Mouse (Mus musculus) adipocyte (in vitro differentiated cells): ENCODE measurements at regions not wholly inside any gene's neighbourhood (a gene's known extent, or its start where the extent isn't known, plus 50 kb on each side); places are given as distances from the start of the nearest gene placed in this dataset.

Source experiments
- DNase-seq: peaks from one replicate; pipeline ENCODE4 v3.0.0-alpha.2; 2016; ENCODE audit warnings: low spot score

DNA sequence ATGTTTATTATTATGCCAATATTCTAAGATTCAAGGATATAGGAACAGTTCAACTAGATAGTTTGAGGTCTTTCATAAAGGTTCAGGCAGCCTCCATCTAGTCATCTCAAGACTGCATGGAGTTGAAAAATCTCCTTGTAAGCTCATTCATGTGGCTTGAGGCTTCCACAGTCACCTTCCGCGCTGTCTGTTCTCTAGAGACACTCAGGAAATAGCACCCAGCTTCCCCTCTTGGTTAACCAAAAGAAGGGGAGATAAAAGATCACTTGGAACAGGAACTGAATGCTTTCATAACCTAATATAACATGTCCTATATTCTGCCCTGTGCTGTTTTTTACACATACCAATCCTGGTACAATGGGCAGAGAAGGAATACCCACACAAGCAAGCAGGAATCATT is 206.3 kb upstream of the Ercc4 start:
- DNase-seq = no peak

DNA sequence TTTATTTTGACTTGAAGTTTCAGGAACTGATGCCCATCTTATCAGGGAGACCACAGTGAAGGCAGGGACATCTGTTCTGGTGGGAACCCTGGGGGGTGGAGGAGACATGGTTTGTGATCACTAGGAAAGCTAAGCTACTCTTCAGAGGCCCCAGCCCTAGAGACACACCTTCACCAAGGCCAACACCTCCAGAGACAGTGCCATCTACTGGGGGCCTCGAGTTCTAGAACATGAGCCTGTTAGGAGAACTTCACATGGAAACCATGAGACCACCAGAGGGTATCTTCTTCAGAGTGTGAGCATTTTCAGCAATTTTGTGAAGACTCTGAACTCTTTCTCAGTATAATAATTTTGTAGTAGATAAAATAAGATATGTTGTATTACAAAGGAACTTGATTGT is 204.5 kb upstream of the Ercc4 start:
- DNase-seq = no peak

DNA sequence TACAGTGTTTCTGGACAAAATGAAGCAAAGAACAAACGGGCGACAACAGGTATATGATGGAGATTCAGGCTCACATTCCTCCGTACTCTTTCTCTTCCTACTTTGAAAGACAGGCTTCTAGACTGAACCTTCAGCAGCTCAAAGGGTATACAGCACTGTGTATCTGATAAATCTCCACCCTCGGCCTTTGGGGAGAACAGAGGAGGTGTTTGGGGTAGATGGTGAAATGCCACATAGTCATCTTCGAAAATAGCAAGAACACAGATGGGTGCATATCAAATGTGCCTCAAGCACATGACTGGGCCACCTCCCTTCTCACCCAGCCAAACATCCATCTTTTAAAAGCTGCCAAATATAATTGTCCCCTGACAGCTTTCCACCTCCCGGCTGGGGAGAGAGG is 184.8 kb upstream of the Ercc4 start:
- DNase-seq = no peak

DNA sequence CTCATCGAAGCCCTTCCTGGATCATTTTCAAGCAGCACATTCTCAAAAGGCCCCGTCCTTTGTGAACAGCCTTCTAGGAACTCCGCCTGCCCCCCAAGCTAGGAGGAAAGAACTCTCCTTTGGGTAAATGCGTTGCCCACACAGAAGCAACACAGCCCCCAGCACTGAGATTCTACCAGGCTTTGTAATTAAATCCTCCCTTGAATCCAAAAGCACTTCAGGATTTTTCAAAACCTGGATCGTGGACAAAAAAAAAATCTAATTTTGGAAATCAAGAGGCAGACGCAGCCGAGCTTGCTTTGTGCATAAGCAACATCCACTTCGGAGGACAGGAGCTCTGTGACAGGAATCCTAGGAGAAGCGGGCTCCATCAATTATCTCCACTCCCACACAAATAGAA is 183.6 kb upstream of the Ercc4 start:
- DNase-seq = no peak

DNA sequence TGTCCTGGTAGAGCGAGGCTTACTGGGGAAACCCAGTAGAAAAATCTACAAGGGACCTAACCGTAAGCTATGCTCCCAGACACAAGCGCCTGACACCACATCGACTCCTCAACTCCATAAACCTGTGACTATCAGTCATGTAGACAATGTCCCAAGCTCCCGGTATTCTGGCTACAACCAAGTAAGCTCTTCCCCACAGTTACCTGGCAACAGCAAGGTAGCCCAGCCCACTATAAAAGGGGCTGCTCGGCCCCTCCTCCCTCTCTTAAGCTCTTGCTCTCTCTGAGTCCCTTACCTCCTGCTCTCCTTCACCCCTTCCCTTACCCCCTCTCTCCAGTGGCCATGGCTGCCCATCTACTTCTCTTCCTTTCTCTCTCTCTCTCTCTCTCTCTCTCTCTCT is 178.4 kb upstream of the Ercc4 start:
- DNase-seq = no peak

DNA sequence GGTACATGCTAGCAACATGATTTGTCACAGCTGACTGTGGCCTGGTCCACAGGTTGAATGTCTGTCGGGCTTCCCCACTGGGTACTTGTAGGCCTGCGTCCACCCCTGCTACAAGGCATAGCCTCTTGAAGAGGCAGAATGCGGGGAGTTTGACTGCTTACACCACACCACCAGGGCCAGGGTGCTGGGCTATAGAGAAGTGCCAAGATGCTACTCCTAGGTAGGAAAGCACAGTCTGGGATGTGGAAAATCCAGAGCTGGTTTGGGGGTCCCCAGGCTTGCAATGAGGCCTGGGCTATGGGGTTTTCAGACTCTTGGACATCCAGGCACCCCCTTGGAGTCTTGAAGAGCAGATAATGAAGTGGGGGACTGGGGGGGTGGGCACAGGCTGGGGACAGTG is 176.5 kb upstream of the Ercc4 start:
- DNase-seq = no peak

DNA sequence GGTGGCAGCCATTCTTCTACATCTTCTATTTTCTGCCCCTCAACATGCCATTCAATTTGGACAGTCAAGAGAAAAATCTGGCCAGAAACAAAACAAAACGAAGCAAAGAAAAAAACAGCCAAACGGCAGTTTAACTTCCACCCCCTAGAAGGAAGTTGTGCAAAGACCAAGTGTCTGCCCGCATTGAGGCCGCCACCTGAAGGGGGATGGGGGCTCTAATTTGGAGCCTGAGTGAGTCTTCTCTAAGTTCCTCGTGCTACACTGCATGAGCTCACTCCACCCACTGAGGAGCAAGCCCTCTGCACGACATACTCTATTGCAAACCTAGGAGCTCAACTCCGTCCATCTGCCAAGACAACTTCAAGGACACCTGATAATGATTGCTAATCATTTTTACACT is 174.9 kb upstream of the Ercc4 start:
- DNase-seq = no peak

DNA sequence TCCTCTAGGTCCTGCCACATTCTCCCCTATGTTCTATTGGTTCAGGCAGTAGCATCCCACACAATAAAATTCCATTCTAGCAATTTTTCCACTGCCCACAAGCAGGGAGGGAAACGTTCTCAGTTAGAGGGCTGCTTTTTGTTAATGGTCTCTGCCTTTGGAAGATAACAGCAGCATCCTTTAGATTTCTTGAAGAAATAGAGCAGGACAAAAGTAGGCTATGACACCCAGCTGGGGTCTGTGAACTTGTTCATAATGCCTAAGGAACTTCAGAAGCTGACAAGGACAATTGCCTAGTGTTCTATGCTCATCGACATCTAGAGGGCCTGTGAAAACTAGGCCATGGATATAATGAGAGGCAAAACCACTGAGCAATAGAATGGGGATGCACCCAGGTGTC is 174.2 kb upstream of the Ercc4 start:
- DNase-seq = no peak

DNA sequence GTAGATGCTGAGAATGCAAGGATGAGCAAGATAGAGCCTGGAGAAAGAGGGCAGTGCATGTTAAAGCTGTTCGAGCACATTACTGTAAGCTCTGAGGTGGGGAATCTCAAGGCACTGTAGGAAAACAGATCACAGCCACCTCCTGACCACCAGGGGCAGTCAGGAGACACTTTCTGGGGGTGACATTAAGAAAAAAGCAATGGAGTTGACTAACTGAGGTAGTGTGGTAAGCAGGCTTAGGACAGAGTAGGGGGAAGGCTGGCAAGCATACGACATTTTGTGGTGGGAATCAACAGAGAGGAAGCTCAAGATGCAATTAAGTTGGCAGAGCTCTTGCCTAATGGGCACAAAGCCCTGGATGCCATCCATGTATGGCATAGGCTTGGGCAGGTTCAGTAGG is 172.9 kb upstream of the Ercc4 start:
- no peak for DNase-seq

DNA sequence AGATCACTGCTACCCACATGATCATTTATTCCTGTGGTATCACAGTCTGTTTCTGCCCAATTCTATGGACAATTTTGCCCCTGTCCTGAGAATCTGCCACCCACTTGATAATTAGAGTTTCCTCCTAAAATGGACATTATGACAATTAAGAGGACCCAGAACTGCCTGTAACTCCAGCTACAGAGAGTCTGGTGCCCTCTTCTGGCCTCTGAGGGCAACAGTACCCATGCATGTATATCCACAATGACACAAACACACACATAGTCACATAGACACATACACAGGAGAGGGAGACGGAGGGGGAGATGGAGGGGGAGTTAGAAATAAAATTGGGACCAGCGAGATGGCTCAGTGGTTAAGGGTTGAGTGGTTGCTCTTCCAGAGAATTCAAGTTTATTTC is 170.9 kb upstream of the Ercc4 start:
- DNase-seq = no peak

DNA sequence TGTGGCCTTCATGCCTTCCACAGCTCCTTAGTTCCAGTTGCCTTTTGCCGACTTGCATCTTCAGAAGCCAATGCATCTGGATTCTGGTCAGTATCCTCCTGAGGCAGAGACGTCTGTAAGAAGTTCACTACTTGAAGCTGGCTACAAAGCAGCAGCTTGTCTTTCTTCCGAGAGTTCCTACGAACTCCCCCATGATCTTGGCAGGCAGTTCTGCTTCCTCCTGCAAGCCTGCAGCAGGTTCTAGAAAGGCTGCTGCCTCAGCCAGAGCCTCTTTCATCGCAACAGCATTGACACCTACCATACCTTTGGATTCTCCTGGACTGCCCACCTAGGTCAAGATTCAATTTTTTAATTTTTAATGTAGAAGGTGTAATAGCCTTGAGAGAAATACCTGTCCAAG is 158.3 kb upstream of the Ercc4 start:
- DNase-seq = no peak

DNA sequence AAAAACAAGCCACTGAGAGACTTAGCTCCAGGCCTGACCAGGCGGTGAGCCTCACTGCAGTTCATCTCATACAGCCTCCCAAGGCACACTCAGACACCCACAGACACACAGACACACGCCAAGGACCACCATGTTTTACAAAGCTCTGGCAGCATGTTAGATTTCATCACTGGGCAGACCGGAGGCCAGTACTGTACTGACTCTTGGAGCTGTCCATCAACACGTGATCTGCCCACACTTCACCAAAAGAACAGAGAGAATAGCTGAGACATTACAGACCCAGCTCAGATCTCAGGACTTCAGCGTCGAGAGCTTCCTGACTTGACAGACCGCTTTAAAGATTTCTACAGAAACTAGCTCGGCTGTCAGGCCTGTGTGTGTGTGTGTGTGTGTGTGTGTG is 155.5 kb upstream of the Ercc4 start:
- DNase-seq = no peak

DNA sequence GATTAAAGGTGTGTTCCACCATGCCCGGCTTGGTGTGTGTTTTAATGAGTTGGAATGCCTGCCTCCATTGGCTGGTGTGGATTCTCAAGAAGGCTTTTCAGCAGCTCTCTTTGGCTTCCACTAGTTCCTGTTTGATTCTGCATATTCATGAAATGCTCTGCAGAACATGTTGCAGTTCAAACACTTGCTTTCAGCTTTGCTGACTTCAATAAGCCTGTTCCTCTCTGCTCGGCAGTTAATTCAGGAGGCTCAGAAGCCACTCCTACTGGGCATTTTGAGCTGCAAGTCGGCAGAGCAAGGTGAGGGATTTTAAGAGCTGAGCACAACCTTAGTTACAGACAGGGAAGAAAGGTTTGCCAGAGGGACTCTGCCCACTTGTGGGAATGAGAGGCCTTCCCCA is 153.1 kb upstream of the Ercc4 start:
- no peak for DNase-seq

DNA sequence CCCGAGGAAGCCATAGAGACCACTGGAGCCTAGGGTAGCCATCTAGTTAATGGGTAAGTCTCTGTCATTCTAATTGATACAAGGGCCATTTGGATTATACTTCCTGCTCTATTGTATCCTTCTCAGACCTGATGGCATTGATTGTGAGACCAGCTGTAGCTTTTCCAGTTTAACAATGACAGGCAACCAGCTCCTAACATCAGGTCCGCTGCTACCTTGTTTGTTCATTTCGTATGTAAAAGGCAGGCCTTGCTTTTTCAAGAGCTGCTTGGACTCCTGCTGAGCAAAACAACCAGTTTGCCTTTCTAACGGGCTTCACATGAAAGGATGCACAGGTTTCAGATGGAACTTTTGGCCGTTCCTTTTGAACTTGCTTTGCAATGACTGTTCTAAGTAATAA is 148.6 kb upstream of the Ercc4 start:
- DNase-seq = no peak

DNA sequence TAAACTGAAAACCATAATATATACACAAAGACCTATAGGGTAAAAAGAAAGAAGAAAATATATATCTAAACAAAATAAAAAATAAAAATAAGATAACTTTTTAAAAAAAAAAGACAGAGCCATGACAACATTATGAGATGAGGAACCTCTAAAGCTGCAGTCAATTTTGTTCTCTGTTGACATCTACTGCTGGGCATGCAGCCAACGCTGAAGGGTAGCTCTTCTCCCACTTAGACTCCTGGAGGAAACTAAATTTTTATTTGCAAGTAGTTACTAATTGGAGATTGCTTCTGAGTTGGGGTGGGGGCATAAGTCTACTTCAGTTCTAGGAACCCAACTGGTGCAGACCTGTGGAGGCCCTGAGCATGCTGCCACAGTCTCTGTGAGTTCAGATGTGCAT is 126.8 kb upstream of the Ercc4 start:
- peak; percentile 20 for DNase-seq

DNA sequence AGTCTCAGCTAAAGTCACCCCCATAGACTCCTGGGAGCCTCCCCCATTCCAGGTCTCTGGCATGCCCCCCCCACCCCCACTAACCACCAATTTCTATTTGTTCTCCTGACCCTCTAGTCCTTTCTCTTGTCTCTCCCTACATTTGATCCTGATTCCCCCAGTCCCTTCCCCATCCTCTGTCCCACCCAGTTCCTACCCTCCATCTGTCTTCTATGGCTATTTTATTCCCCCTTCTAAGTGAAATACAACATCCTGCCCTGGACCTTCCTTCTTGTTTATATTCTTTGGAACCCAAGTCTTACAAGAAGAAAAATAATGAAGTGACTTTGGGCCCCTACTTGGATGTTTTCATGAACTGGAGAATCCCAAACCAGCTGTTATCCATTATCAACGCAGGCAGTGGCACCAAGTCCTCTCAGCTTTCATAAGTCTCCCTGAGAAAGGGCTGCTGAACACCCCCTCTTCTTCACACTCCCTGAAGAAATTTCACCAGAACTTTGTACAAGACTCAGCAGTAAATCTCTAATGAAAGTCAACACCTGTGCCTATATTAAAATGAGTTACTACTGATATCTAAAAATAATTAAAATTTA is 108.1 kb upstream of the Ercc4 start:
- no peak for DNase-seq

DNA sequence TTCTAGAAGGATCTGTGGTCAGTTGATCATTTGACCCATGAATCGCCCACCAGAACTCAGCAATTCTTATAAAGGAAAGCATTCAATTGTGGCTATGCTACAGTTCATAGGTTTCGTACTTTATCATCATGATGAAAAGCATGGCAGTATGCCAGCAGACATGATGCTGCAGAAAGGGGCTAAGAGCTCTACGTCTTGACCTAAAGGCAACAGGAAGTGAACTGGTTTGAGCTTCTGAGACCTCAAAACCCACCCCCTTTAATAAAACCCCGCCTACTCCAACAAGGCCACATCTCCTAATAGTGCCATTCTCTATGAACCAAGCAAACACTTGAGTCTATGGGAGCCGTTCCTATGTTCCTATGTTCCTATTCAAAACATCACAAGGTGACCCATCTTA is 96.6 kb upstream of the Ercc4 start:
- DNase-seq = no peak

DNA sequence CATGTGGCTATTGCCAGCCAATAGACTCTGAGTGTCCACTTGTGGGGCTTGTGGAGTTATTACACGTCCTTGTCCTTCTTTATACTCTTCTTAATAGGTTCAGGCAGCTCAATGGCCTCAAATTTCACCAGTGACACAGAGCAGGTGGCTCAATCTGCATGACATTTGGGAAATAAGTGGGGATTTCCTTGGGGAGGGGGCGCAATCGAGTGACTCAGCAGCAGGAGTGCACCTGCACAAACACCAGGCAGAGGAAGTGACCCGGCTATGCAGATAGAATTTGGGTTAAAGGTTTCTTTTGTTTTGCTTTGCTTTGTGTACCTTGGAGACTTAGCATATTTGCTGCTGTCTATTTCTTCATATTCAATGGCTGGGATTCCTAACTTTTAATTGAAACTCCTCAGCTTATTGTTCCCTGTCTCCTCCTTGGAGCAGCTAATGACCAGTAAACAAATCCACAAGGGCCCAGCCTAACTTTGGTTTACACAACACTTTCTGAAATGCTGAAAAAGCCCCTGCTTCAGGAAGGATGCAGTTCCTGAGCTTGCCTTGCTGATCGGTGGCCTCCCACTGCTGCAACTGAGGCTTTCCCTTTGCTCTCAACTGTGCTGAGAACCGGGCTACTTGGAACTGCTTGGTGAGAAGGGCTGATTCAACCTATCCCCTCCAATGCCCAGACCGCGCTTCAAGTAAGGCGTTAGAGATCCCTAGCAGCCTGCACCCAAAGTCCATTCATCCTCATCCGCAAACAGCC is 95.4 kb upstream of the Ercc4 start:
- DNase-seq = no peak

DNA sequence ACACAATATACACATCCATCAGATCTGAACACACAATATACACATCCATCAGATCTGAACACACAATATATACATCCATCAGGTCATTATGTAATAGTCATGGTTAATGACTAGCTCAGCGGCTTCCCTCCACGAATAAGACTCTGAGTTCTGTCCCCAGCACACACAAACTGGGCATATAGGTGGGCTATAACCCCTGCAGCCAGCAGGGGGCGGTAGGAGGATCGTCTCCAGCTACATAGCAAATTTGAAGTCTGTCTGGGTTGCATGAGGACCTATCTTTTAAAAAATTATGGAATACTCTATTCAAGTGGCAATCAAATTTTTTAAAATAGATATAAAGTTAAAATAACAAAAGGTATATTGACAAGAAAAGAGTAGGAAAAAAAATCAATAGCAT is 86.6 kb upstream of the Ercc4 start:
- no peak for DNase-seq

DNA sequence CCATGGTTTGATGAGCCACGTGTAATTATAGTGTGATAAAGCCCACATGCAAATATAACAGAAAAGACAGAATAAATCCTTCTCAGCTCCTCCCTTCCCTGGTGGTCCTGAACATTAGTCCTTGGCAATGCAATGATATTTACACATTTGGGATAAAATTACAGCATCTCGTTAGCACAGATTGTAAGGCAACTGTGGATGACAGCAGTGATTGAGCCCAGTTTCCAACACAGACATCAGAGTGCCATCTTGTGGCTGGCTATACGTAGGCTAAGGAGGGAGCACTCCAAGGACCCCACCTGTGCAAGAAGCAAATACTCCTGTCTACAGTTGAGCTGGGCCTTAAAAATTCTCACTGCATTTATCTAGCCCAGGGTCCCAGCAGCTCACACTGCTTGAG is 84.1 kb upstream of the Ercc4 start:
- no peak for DNase-seq

DNA sequence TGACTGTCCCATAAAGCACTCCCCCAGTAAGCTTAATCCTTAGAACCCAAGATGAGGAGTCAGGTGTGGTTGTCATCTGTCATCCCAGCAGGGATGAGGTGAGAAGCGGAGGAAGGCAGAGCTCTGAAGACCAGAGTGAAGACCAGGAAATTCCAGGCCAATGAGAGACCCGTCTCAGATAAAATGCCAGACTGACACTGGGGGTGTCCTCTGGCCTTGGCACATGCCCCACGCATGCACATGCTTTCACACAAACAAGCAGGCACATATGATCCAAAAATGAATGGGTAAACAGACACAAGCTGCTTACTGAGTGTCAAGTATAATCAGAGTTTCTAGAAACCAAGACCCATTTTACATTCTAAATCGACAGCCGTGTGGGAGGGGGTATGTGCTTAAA is 75.3 kb upstream of the Ercc4 start:
- no peak for DNase-seq

DNA sequence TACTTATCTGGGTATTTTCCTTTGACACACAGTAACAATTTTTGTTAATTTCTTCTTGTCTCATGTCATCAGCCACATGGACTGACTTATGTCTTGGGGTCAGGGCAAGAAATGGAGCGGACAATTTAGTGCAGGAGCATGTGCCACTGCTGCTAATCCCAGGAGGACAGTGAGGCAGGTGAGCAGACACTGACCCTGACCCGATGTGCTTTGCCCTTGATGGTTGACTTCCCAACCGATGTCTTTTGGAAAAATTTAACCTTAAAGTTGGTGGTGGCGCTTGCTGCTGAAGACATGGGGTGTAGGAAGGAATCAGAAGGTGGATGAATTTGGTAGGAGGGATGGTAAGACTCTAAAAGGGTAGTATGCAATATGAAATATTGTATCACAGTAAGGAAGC is 72.9 kb upstream of the Ercc4 start:
- no peak for DNase-seq

DNA sequence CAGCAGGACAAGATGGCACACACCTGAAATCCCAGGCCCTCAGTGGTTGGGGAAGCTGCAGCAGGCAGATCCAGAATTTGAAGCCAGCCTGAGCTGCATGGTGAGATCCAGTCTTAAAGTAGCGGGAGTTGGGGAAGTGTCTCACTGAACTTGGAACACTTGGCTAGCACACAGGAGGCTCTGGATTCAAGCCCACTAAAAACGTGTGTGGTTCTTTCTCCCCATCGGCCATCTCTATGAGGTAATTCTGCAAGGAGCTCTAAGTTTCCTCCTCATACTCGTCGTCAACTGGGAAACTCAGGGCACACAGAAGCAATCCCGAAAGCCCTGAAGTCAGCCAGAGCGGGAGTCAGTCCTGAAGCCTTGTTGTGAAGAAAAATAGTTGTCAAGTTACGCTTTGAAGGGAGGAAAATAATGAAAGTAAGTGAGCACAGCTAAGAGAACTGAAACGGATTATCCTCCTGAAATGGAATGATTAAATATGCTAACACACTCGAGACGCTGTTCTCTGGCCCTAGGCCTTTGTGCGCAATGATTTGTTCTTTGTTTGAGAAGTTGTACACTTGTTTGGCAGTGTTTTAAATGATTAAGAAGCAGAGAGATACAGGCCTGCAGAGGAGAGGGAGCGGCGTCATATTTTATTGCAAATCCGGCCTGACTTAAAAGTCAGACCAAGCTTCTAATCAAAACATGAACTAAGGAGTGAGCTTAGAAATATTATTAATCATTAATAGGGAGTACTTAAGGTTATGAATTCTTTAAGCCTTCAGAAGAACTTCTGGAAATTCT is 69.0 kb upstream of the Ercc4 start:
- DNase-seq = no peak

DNA sequence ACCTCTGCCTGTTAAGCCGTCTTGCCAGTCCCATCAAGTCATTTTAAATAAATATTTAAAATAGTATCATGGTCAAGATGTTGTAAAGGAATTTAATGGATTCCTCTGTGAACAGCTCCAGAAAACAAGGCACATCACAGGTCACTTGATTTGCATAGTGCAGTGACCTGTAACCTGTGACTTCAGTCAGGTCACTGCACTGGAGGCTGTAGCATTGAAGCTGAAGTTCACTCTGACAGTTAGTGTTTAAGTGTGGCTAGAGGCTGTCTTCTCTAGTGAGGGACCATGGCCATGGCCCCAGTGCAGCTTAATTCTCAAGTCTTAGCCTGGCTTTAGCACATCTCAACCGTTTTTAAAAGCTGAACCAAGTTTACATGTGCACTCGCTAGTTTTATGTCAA is 68.1 kb upstream of the Ercc4 start:
- DNase-seq = no peak
